Mouse (Mus musculus): Measurements from ENCODE around the gene Rbfox3. TPM values are rescaled to one million over a fixed set of nuclear protein-coding genes. Genes with fewer than 3 reads are reported as not detected.

Rbfox3 gene
- polyA plus RNA-seq, 1 experiment = not detected

DNA sequence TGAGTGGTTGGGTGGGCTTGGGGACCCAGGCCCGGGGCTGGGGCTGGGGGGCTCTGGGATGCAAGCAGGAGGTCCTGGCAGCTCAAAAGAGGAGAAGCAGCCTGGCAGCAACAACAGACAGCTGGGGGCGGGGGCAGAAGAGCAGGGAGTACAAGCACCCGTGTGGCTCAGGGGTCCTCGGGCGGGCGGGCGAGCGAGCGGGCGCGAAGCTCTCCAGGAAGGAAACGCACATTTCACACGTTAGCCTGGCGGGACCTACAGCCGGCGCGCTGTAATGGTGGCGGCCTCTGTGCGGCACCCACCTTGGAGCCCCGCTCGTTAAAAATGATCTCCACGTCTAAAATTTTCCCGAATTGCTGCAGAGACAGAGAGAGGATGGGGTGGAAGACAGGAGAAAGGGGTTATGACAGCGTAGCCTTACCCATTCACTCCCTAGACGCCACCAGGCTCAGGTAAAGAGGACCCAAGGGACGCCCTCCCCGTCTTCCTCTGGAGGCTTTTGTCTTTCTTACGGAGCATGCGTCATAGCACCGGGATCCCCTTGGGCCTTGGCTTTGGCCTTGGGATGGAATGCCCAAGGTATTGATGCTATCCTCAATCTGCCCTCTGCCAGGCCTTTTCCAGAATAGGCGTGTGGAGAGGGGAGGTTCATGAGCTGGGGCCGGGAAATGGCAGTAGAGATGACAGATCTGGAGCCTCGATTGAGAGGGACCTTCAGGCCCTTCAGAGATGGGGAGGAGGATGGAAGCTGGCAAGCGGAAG, 407.8 kb downstream of the Rbfox3 start:
- no peak overlapping the region for H3K4me3 ChIP-seq
- no peak for TF ChIP-seq TCF12 (IDR thresholded peaks at IDR 0.05; ENCODE audit: insufficient read depth, poor library complexity, severe bottlenecking)
- TF ChIP-seq SRF (IDR thresholded peaks at IDR 0.05; ENCODE audit: control insufficient read depth, insufficient read length, low read depth) = no peak
- no peak for TF ChIP-seq E2F4 (IDR thresholded peaks at IDR 0.05; ENCODE audit: insufficient read depth)
- TF ChIP-seq CEBPB (IDR thresholded peaks at IDR 0.05; ENCODE audit: insufficient read depth, poor library complexity, severe bottlenecking) = no peak
- TF ChIP-seq USF1 (IDR thresholded peaks at IDR 0.05; ENCODE audit: low read depth) = no peak
- TF ChIP-seq POLR2AphosphoS2 (IDR thresholded peaks at IDR 0.05; ENCODE audit: insufficient read length, low read depth) = no peak
- TF ChIP-seq MYOD1 (IDR thresholded peaks at IDR 0.05; ENCODE audit: control insufficient read depth in 1 of 3, insufficient read length in 2 of 3, low read depth in 2 of 3) = no peak
- no peak overlapping the region for H3ac ChIP-seq (ENCODE audit: control insufficient read depth, insufficient read length)
- no peak overlapping the region for H3K4me2 ChIP-seq (ENCODE audit: low read depth)
- H3K27me3 ChIP-seq (ENCODE audit: control insufficient read depth, insufficient read depth, insufficient read length) = peaks cover 84% of the 10 kb centered on the region
- H3K36me3 ChIP-seq (ENCODE audit: control insufficient read depth, insufficient read depth) = no peaks in the 10 kb centered on the region
- no peaks in the 10 kb centered on the region for H3K79me2 ChIP-seq (ENCODE audit: control insufficient read depth, insufficient read depth)

DNA sequence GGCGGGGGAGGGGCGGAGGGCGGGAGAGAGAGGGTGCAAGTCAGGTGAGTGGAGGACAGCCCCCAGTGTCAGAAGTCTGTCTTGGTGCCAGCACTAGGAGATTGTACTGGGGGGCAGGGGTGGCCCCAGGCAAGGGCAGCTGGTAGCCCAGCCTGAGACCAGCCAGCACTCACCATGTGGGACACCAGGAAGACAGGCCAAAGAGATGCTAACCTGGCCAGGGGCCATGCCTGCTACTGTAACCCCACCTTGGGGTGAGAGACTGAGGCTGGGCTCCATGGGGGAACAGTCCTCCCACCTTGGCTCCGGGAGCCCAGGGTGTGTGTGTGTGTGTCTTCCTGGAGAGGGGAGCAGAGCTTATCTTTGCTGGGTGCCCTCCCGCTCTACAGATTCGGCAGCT, 408.4 kb downstream of the Rbfox3 start:
- Histone ChIP-seq H3K4me2 (ENCODE audit: low read depth) (no peak overlapping the region), H3K36me3 (ENCODE audit: control insufficient read depth, insufficient read depth) (no peaks in the 10 kb centered on the region), H3K79me2 (ENCODE audit: control insufficient read depth, insufficient read depth) (no peaks in the 10 kb centered on the region), H3ac (ENCODE audit: control insufficient read depth, insufficient read length) (no peak overlapping the region), H3K4me3 (no peak overlapping the region), H3K27me3 (ENCODE audit: control insufficient read depth, insufficient read depth, insufficient read length) (peaks cover 90% of the 10 kb centered on the region)
- no peak for TF ChIP-seq POLR2A (IDR thresholded peaks at IDR 0.05; ENCODE audit: insufficient read length, low read depth)
- TF ChIP-seq CEBPB (IDR thresholded peaks at IDR 0.05; ENCODE audit: insufficient read depth, poor library complexity, severe bottlenecking) = no peak
- TF ChIP-seq SRF (IDR thresholded peaks at IDR 0.05; ENCODE audit: control insufficient read depth, insufficient read length, low read depth) = no peak
- no peak for TF ChIP-seq TCF3 (IDR thresholded peaks at IDR 0.05; ENCODE audit: insufficient read length, low read depth)
- no peak for TF ChIP-seq E2F4 (IDR thresholded peaks at IDR 0.05; ENCODE audit: insufficient read depth)
- TF ChIP-seq MAX (IDR thresholded peaks at IDR 0.05; ENCODE audit: low read depth) = no peak
- TF ChIP-seq MYOD1 (IDR thresholded peaks at IDR 0.05; ENCODE audit: control insufficient read depth in 1 of 3, insufficient read length in 2 of 3, low read depth in 2 of 3) = no peak
- TF ChIP-seq MYOG (IDR thresholded peaks at IDR 0.05; ENCODE audit: control insufficient read depth in 1 of 3, insufficient read depth in 1 of 3, insufficient read length in 2 of 3, low read depth in 2 of 3) = no peak
- no peak for TF ChIP-seq POLR2AphosphoS2 (IDR thresholded peaks at IDR 0.05; ENCODE audit: insufficient read length, low read depth)
- TF ChIP-seq REST (IDR thresholded peaks at IDR 0.05; ENCODE audit: insufficient read depth, insufficient read length) = no peak
- no peak for TF ChIP-seq USF1 (IDR thresholded peaks at IDR 0.05; ENCODE audit: low read depth)
- no peak for TF ChIP-seq TCF12 (IDR thresholded peaks at IDR 0.05; ENCODE audit: insufficient read depth, poor library complexity, severe bottlenecking)

DNA sequence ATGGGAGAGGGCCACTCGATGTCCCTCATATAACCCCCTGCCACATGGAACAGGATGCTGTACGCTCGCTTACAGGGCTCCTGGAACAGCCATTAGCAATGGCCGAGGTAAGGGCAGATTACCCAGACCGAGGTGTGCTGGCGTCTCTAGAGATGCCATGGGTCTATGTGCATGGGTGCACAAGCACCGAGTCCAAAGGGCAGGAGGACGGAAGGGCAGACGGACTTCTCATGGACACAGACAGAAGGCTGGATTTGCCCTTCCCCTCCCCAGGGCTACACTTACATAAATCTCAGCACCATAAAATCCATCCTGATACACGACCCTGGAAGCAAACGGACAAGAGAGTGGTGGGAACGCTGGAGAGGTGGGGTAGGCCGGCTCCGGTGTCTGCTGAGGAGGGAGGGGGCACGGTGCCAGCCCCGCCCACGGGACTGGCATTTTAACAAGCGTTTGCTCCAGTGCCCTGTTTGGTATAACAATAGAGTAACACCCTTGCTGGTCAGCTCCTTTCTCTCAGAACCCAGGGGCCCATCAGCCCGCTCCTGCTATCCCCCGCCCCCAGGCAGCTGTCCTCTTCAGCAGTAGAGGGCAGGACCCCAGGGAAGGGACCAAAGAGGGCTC, 415.2 kb downstream of the Rbfox3 start:
- Histone ChIP-seq H3K27me3 (ENCODE audit: control insufficient read depth, insufficient read depth, insufficient read length) (peaks cover 93% of the 10 kb centered on the region), H3ac (ENCODE audit: control insufficient read depth, insufficient read length) (no peak overlapping the region), H3K4me3 (no peak overlapping the region), H3K4me2 (ENCODE audit: low read depth) (no peak overlapping the region), H3K79me2 (ENCODE audit: control insufficient read depth, insufficient read depth) (no peaks in the 10 kb centered on the region), H3K36me3 (ENCODE audit: control insufficient read depth, insufficient read depth) (no peaks in the 10 kb centered on the region)
- no peak for TF ChIP-seq USF1 (IDR thresholded peaks at IDR 0.05; ENCODE audit: low read depth)
- no peak for TF ChIP-seq CEBPB (IDR thresholded peaks at IDR 0.05; ENCODE audit: insufficient read depth, poor library complexity, severe bottlenecking)
- TF ChIP-seq MAX (IDR thresholded peaks at IDR 0.05; ENCODE audit: low read depth) = no peak
- no peak for TF ChIP-seq MYOD1 (IDR thresholded peaks at IDR 0.05; ENCODE audit: control insufficient read depth in 1 of 3, insufficient read length in 2 of 3, low read depth in 2 of 3)
- TF ChIP-seq TCF12 (IDR thresholded peaks at IDR 0.05; ENCODE audit: insufficient read depth, poor library complexity, severe bottlenecking) = no peak
- TF ChIP-seq TCF3 (IDR thresholded peaks at IDR 0.05; ENCODE audit: insufficient read length, low read depth) = no peak
- TF ChIP-seq REST (IDR thresholded peaks at IDR 0.05; ENCODE audit: insufficient read depth, insufficient read length) = no peak
- TF ChIP-seq MYOG (IDR thresholded peaks at IDR 0.05; ENCODE audit: control insufficient read depth in 1 of 3, insufficient read depth in 1 of 3, insufficient read length in 2 of 3, low read depth in 2 of 3) = no peak
- TF ChIP-seq POLR2A (IDR thresholded peaks at IDR 0.05; ENCODE audit: insufficient read length, low read depth) = no peak
- no peak for TF ChIP-seq SRF (IDR thresholded peaks at IDR 0.05; ENCODE audit: control insufficient read depth, insufficient read length, low read depth)
- TF ChIP-seq POLR2AphosphoS2 (IDR thresholded peaks at IDR 0.05; ENCODE audit: insufficient read length, low read depth) = no peak
- TF ChIP-seq E2F4 (IDR thresholded peaks at IDR 0.05; ENCODE audit: insufficient read depth) = no peak

DNA sequence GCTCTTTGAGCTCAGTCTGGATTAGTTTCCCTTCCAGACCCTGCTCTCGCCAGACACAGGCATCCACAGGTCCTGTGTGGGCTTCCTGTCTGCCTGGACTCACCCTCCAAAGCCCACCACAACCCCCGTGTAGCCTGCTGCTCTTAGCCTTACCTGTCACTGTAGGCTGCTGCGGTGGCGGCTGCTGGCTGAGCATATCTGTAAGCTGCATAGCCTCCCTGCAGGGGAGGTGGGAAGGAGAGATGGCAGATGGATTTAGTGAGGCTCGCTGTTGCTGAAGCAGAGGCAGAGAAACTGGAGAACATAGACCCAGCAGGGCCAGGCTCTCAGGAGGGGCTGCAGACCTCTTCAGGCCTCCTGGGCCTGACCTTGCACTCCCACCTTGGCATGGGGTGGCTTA, 416.3 kb downstream of the Rbfox3 start:
- Histone ChIP-seq H3K4me2 (ENCODE audit: low read depth) (no peak overlapping the region), H3K36me3 (ENCODE audit: control insufficient read depth, insufficient read depth) (no peaks in the 10 kb centered on the region), H3K27me3 (ENCODE audit: control insufficient read depth, insufficient read depth, insufficient read length) (peaks cover 98% of the 10 kb centered on the region), H3ac (ENCODE audit: control insufficient read depth, insufficient read length) (no peak overlapping the region), H3K79me2 (ENCODE audit: control insufficient read depth, insufficient read depth) (no peaks in the 10 kb centered on the region), H3K4me3 (no peak overlapping the region)
- no peak for TF ChIP-seq MYOD1 (IDR thresholded peaks at IDR 0.05; ENCODE audit: control insufficient read depth in 1 of 3, insufficient read length in 2 of 3, low read depth in 2 of 3)
- no peak for TF ChIP-seq USF1 (IDR thresholded peaks at IDR 0.05; ENCODE audit: low read depth)
- no peak for TF ChIP-seq E2F4 (IDR thresholded peaks at IDR 0.05; ENCODE audit: insufficient read depth)
- no peak for TF ChIP-seq TCF12 (IDR thresholded peaks at IDR 0.05; ENCODE audit: insufficient read depth, poor library complexity, severe bottlenecking)
- TF ChIP-seq SRF (IDR thresholded peaks at IDR 0.05; ENCODE audit: control insufficient read depth, insufficient read length, low read depth) = no peak
- TF ChIP-seq POLR2A (IDR thresholded peaks at IDR 0.05; ENCODE audit: insufficient read length, low read depth) = no peak
- no peak for TF ChIP-seq TCF3 (IDR thresholded peaks at IDR 0.05; ENCODE audit: insufficient read length, low read depth)
- TF ChIP-seq MYOG (IDR thresholded peaks at IDR 0.05; ENCODE audit: control insufficient read depth in 1 of 3, insufficient read depth in 1 of 3, insufficient read length in 2 of 3, low read depth in 2 of 3) = no peak
- TF ChIP-seq REST (IDR thresholded peaks at IDR 0.05; ENCODE audit: insufficient read depth, insufficient read length) = no peak
- TF ChIP-seq CEBPB (IDR thresholded peaks at IDR 0.05; ENCODE audit: insufficient read depth, poor library complexity, severe bottlenecking) = no peak
- no peak for TF ChIP-seq POLR2AphosphoS2 (IDR thresholded peaks at IDR 0.05; ENCODE audit: insufficient read length, low read depth)
- no peak for TF ChIP-seq MAX (IDR thresholded peaks at IDR 0.05; ENCODE audit: low read depth)

All from myocyte (in vitro differentiated cells).